Mouse (Mus musculus) thymus, adult 2 months (tissue): Measurements from ENCODE around the gene Mrps21.

Source experiments
- CTCF ChIP-seq: fragments of 200-500 bp; IDR thresholded peaks from 2 replicates; pipeline ENCODE4 v1.5.1; 2012; ENCODE audit warnings: mild to moderate bottlenecking, control low read depth, low read length, moderate library complexity, borderline replicate concordance; ENCODE audit not compliant: control insufficient read depth, poor library complexity, insufficient read depth; ENCODE audit errors: extremely low read depth
- POLR2A ChIP-seq: fragments of 200-500 bp; IDR thresholded peaks from 2 replicates; pipeline ENCODE4 v1.6.1; 2012; ENCODE audit warnings: mild to moderate bottlenecking, low read length, control low read depth, moderate library complexity; ENCODE audit not compliant: control insufficient read depth, poor library complexity, insufficient read depth; ENCODE audit errors: extremely low read depth

- TF ChIP-seq CTCF (no peak), POLR2A (no peak)
Measured at GRCm38 (mm10) chr3:95820046-95821010, 51.0 kb downstream of the Mrps21 start.
